Mouse (Mus musculus): ENCODE data around the gene Suv39h1.
"Not testable (repeated sequence)": the region's sequence is repeated elsewhere in the genome, so short reads cannot be mapped to it uniquely, and the experiment has no call there.

The Suv39h1 gene

GRCm38 (mm10) chrX:8074430-8075014 is at the start of gene Suv39h1:
Gene Suv39h1, minus strand, starts transcription at chrX:8074760.
- DNase-seq (ENCODE audit: low read depth, low spot score), result peak; percentile 84

DNA sequence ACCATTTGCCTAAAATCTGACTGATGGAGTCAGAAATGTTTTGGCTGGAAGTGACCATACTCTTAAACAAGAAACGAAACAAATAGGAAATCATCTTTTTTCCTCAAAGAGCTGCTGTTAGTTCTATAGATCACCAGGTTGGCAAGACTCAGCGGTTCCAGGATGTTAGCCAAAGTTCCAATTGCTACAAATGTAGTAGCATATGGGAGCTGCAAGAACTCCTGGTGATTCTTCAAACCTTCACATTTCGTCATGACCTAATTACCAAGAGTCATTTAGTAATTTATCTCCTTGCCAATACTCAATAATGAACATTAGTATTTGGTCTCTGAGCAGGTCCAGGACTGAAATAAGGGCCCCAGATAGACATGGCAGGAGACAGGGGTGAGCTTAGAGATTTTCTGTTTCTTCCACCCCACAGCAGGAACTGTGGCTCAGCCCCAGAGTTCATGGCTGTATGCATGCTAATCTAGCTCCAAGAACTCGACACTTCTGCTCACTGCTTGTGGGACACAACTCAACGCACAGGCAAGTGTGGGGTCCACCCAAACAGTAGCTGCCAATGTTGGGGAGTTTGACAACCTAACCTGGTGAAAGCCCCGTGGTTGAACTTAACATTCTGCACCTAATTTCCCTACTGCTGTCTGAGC is 49.4 kb upstream of the Suv39h1 start:
- DNase-seq (ENCODE audit: low read depth, low spot score), result no peak

DNA sequence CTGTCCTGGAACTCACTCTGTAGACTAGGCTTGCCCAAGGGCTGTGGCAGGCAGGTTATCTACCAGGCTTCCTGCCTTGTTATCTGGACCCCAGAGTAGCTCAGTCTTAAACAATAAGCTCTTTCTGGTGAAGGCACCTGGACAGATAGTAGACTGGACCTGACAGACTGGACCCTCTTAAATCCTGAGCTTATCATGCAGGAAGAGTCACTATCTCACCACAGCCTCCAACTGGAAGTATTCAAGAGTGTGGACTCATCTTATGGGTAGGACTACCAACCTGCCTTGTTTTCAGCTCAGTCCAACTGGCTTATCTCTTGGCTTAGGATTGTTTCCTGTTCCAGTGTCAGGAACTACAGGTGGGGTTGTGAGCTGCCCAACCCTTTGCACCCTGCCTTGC is 42.7 kb upstream of the Suv39h1 start:
- no peak for DNase-seq (ENCODE audit: low read depth, low spot score)

GRCm38 (mm10) chrX:8115275-8115674 is 40.7 kb upstream of the Suv39h1 start:
- no peak for DNase-seq (ENCODE audit: low read depth, low spot score)

DNA sequence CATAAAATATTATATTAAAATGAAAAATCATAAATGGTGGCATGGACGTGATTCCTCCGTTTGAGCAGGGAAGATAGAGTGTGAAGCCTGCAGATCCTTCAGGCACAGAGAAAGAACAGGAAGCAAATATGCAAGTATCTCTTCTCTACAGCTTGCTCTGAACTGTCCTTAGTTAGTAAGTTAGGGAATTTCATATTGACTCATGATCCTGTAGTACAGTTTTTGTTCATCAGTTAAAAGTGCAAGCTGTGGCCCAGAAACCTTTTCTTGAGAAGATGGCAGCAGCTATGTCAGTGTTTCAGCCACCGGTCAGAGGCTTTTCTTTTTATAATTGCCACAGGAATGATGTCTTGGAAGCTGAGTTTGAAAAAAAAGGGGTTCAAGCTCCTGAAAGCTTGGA is 30.5 kb upstream of the Suv39h1 start:
- DNase-seq (ENCODE audit: low read depth, low spot score), result no peak

- DNase-seq (ENCODE audit: low read depth, low spot score), result no peak
Measured at GRCm38 (mm10) chrX:8102213-8102668, 27.7 kb upstream of the Suv39h1 start.

- peak; percentile 60 for DNase-seq (ENCODE audit: low read depth, low spot score)
Measured at GRCm38 (mm10) chrX:8101017-8101416, 26.5 kb upstream of the Suv39h1 start.

DNA sequence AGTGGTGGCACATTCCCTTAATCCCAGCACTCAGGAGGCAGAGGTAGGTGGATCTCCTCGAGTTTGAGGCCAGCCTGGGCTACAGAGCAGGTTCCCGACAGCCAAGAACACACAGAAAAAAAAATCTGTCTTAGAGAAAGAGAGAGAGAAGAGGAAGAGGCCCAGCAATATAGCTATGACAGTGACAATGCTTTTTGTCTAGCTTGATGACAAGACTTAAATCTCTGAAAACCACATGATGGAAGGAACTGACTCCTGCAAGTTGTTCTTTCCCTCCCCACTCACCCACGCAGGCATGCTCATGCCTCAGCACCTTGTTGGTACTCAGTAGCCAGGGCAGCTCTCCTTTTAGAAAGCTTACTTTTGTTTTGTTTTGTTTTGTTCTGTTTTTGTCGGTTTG is 24.9 kb upstream of the Suv39h1 start:
- no peak for DNase-seq (ENCODE audit: low read depth, low spot score)

DNA sequence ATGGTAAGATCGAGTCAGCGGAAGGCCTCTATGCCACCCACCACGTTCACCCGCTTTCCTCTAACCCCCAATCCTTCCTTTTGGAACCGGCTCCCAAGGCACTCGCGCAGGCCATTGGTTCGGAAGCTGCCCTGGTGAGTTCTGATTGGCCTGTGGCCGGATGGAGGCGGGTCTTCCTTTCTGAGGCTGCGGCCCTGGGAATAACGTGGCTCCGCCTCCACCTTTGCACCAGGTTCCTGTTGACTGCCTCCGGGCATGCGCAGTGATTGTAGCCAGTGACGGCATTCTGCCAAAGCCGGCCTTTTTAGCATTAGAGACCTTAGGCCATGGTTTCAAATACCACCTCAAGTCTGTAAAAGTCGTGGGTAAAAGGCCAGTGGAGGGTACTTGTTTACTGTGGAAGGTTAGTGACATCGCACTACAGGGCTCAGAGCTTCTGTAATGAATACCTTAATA is 22.3 kb upstream of the Suv39h1 start:
- peak; percentile 89 for DNase-seq (ENCODE audit: low read depth, low spot score)

DNA sequence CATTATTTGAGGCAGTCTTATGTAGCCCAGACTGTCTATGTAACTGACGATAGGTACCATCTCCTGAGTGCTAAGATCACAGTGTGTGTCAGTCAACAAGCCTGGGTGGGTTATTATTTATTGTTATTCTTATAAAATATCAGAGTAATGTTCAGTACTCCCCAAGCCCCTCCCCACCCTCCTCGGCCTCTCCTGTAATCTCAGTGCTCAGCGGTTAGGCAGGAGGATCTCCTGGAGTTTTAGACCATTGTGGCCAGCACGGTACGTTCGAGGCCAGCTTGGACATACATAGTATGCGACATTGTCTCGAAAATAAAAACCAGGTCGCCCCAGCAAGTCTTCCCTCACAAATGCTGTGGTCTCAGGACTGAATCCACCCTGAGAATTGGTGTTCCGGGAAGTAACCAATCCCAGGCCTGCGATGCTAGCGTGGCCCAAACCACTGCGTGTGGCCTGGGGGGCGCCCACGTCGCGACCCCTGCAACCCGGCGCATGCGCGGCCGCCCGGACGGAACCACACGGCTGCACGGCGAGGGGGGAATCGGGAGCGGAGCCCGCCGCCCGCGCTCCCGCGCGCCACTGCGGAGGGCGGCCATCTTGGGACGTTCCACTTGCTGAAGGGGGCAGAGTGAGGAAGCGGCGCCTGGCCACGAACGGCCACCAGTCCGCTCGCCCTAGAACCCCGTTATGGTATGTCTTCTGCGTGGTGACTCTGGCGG is 21.7 kb upstream of the Suv39h1 start:
- not testable (repeated sequence) for DNase-seq (ENCODE audit: low read depth, low spot score)

DNA sequence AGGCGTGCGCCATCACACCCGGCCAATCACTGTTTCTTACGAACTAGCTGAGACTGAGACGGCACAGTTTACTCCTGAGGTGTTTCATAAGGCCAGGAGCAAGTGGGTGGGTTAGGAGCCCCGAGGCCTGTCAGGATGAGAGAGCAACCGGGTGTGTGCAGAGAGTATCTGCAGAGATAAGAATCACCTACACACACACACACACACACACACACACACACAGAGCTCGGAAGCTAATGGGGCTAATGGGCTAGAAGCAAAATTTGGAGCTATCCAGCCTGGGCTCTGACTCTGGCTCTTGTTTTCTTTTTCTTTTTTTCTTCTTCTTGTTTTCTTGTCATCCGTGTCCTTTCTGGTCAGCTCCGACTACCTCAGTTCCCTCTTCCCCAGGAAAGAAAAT is 21.0 kb upstream of the Suv39h1 start:
- no peak for DNase-seq (ENCODE audit: low read depth, low spot score)

DNA sequence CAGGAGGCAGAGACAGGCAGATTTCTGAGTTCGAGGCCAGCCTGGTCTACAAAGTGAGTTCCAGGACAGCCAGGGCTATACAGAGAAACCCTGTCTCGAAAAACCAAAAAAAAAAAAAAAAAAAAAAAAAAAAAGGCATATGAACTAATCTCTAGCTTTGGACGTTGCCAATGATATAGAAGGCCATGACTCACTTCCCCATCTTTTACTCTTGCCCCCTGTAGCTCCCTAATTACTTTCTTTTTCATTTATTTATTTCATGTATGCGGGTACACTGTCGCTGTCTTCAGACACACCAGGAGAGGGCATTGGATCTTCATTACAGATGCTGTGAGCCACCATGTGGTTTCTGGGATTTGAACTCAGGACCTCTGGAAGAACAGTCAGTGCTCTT is 16.4 kb upstream of the Suv39h1 start:
- not testable (repeated sequence) for DNase-seq (ENCODE audit: low read depth, low spot score)

DNA sequence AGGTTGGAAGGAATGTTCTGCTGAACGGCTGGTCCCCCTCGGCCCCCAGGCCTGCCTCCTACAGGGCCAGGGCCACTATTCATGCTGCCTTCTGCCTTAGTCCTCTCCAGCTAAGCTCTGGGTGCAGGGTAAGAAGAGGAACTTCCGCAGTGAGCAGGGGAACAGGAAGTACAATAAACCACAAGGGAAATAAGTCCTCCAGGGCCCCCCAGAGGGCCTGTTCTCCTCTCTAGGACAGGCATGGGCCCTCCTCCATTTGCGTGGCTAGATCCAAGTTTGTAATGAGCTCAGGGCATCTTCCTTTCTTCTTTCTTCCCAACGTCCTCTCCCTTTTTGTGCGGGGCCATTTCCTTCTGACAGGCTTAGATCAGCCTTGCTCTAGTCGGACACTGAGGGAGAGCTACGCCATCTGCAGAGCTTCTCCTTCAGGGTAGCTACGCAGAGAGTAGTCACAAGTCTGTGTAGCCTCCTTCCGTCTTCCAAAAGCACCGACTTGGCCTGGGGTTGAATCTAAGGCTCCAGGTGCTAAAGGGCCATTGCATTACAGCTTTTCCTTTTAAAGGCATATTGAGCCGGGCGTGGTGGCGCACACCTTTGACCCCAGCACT is 15.9 kb upstream of the Suv39h1 start, which contains the start of gene Was:
Gene Was, minus strand, starts transcription at position 153 of the 608 bp plus-strand sequence.
- DNase-seq (ENCODE audit: low read depth, low spot score), result no peak

GRCm38 (mm10) chrX:8089746-8090145 is 15.2 kb upstream of the Suv39h1 start:
- DNase-seq (ENCODE audit: low read depth, low spot score), result no peak

DNA sequence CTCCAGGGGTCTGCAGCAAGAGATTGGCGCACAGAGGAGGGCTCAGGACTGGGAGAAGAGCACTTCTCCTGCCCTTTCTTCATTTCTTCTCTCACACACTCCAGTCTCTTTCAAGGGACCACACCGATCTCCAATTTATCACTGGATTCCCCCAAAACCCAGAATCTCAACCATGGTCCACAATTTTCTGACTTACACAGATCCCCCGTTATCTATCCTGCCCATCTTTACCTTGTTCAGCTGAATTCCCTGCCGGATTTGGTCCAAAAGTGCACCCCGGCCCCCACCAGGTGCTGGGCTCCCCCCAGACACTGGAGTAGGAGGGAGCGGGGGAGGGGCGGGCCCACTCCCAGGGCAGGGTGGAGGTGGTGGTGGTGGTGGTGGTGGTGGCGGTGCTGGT is 11.1 kb upstream of the Suv39h1 start:
- no peak for DNase-seq (ENCODE audit: low read depth, low spot score)

DNA sequence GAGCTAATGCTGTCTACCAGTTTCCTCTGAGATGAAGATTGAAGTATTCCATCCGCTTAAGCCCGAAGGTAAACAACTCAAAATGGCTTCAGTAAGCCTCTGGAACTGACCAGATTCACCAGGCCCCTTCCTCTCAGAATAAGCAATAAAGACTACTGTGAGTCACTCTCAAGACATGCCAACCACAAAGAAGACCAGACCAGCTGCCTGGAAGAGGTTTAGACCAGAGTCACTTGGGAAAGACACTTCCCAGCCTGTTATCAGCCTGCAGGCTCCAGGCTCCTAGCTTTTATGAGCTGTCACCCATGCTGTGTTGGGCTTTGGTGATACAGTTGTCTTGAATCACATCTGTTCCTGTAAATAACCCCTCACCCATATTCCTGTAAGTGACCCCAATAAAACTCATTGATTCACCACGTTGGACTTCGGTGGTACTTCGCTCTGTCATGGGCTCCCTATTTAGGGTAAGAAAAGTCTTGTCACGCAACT is 10.3 kb upstream of the Suv39h1 start:
- no peak for DNase-seq (ENCODE audit: low read depth, low spot score)

GRCm38 (mm10) chrX:8075104-8075503 is 544 bp upstream of the Suv39h1 start:
- no peak for DNase-seq (ENCODE audit: low read depth, low spot score)

GRCm38 (mm10) chrX:8073881-8074429 is 605 bp downstream of the Suv39h1 start:
- DNase-seq (ENCODE audit: low read depth, low spot score), result peak; percentile 14

DNA sequence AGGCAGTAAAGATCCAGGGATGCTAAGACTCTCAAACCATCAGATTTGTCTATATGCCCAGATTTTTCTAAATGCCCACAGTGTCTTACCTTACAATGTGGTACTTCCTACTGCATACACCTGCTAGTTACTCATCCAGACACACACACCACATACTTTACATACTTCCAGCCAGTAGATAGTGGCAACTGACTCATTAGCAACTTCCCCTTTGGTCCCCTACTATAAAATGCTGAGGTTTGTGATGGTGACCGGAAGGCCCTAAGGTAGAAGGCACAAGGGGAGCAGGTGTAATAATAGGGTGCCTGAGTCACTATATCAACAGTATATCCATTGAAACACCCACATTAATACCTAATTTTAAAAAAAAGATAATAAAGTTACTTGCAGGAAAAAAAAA is 5.4 kb downstream of the Suv39h1 start:
- no peak for DNase-seq (ENCODE audit: low read depth, low spot score)

GRCm38 (mm10) chrX:8051044-8051781 is 23.3 kb downstream of the Suv39h1 start:
- not testable (repeated sequence) for DNase-seq (ENCODE audit: low read depth, low spot score)

GRCm38 (mm10) chrX:8033009-8033408 is 41.6 kb downstream of the Suv39h1 start:
- no peak for DNase-seq (ENCODE audit: low read depth, low spot score)

Measured in embryo, embryonic 11.5 days (tissue).